Mouse (Mus musculus) spleen, adult 2 months (tissue): Measurements from ENCODE around the gene Tubb2a.

ENCODE experiments used
- CTCF ChIP-seq: fragments of 200-500 bp; IDR thresholded peaks from 2 replicates; pipeline ENCODE4 v1.5.1; 2011; ENCODE audit warnings: mild to moderate bottlenecking, inconsistent platforms; ENCODE audit not compliant: insufficient read depth, insufficient read length, insufficient replicate concordance; ENCODE audit errors: extremely low read depth
- POLR2A ChIP-seq: fragments of 200-500 bp; IDR thresholded peaks from 2 replicates; pipeline ENCODE4 v1.6.1; 2011; ENCODE audit warnings: low read depth, low read length, inconsistent platforms

DNA sequence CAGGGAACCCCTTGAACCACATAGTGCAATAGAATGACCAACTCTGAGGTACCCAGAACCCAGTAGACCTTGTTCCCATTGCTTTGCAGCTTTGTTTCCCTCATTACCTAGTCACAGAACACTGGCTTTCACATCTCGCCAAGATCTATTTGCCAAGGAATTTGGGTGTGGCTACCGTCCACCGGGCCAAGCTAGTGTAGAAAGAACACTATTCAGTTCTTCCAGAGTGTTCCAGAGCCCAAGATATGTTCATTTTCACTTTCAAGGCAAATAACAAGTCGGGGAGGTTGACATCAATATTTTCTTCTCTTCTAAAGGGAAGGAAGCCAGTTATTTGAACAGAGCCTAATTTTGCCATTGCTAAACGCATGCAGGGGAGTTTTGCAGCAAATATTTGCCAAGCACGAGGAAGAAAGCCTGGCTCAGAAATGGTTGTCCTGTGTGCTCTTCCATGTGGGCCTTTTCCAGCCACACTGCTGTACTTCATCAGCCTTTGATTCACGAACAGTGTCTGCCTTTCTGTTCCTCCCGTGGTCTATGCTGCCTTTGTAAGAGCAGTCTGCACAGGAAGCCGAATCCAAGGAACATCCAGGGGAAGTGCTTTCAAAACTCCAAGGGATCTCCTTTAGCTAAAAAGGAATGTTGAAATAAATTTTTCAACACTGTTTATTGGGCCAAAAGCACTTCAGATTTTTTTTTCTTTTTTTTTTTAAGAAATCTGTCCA is 6.4 kb upstream of the Tubb2a start:
- no peak for TF ChIP-seq POLR2A
- TF ChIP-seq CTCF: no peak
